Mouse (Mus musculus) layer of hippocampus, adult 9-11 months (tissue): Measurements from ENCODE around the gene Gm28576.
"Not testable (repeated sequence)": the region's sequence is repeated elsewhere in the genome, so short reads cannot be mapped to it uniquely, and the experiment has no call there.

ENCODE experiments used
- DNase-seq: peaks from one replicate; pipeline ENCODE4 v3.0.0; 2022

The Gm28576 gene

DNA sequence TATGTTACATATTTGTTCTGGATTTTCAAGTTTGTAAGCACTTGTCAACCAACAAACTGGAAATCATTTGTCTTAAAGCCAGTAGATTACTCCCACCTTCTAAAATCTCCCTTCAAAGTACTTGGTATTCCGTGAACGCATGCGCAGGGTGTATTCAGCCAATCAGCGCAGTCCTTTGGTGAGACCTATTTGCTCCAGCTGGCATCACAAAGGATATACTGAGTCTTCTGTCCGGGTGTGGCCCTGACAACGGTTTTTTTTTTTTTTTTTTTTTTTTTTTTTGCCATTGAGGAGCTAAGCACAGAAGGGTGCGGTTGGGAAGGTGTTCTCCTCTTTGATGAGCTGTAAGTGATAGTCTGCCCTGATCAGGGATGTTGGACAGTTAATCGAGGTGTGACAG is at the start of gene Gm28576:
Gene Gm28576 (plus strand): TSS at position 301 of the 400 bp plus-strand sequence.
- not testable (repeated sequence) for DNase-seq
